Mouse (Mus musculus): ENCODE measurements around the gene Fstl1. TPM values are rescaled to one million over a fixed set of nuclear protein-coding genes. Genes with fewer than 3 reads are reported as not detected.
A peak's percentile ranks its signal among the peaks of the same experiment; 100 is the strongest.

Fstl1 gene
- polyA plus RNA-seq, 1 experiment from 2014 or later = 327 TPM

DNA sequence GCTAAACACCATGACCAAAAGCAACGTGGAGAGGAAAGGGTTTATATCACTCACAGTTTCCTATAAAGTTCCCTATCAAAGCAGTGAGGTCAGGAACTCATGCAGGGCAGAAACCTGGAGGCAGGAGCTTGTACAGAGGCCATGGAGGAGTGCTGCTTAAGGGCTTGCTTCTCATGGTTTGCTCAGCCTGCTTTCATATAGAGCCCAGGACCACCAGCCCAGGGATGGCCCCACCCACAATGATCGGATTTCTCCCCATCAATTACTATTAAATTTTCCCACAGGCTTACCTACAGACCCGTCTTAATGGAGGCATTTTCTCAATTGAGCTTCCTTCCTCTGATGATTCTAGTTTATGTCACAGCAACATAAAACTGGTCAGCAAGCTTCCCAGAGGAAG lies 60.9 kb downstream of the Fstl1 start:
- no peaks in the 10 kb centered on the region for H3K9me3 ChIP-seq
- no peak overlapping the region for H3K4me3 ChIP-seq (replicated peaks)
- no peaks in the 10 kb centered on the region for H3K4me1 ChIP-seq
- no peaks in the 10 kb centered on the region for H3K27me3 ChIP-seq (replicated peaks)
- H3K27ac ChIP-seq = no peak overlapping the region
- H3K36me3 ChIP-seq = peaks cover 21% of the 10 kb centered on the region
- ATAC-seq (ENCODE audit: insufficient read depth, low FRiP score, low read depth) = no peak
- H3K4me2 ChIP-seq = no peak overlapping the region
- no peak overlapping the region for H3K9ac ChIP-seq
- WGBS = 63% methylated on average over 3 of the region's 3 CpGs

DNA sequence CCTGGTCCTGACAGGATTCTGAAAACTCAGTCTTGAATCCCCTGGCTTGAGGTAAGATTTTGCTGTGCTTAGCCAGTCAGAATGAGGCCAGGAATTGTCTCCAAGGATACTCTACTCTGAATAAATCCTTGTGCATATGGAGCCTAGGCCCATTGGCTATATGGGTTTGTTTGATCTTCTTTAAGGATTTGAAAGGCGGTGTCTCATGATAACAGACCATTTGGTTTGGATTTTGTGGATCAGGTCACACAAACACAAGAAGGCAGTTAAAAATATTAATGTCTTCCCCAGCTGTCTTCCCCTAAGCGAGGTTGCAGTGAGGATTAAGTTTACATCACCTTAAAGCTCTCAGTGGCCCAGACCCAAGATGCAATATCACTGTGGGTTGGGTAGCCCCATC lies 65.8 kb downstream of the Fstl1 start:
- Histone ChIP-seq H3K4me2 (no peak overlapping the region), H3K36me3 (no peaks in the 10 kb centered on the region), H3K9me3 (no peaks in the 10 kb centered on the region), H3K27me3 (replicated peaks) (no peaks in the 10 kb centered on the region), H3K9ac (no peak overlapping the region), H3K4me1 (no peaks in the 10 kb centered on the region), H3K4me3 (replicated peaks) (no peak overlapping the region), H3K27ac (no peak overlapping the region)
- no peak for ATAC-seq (ENCODE audit: insufficient read depth, low FRiP score, low read depth)
- WGBS = 64% methylated on average over 2 of the region's 2 CpGs

DNA sequence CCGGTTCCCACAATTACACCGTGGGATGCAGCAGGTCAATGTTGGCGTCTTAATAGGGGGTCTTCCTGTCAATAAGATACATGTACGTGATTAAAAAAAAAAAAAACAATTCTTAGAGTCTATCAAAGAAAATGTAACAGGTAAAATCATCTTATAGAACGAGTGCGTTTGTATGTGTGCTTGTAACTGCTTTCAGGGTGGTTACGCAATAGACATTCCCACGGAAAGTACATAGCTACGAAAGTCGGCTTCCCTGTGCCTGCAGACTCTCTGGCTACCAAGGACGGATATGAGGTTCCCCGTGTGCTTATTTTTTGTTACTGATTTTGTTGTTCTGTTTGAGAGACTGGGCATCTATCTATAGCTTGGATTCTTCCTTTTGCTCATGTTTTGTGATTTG lies 67.1 kb downstream of the Fstl1 start:
- H3K36me3 ChIP-seq = no peaks in the 10 kb centered on the region
- H3K27ac ChIP-seq = no peak overlapping the region
- H3K9ac ChIP-seq = no peak overlapping the region
- ATAC-seq (ENCODE audit: insufficient read depth, low FRiP score, low read depth) = no peak
- H3K4me2 ChIP-seq = no peak overlapping the region
- WGBS = 85% methylated on average over 12 of the region's 12 CpGs
- no peak overlapping the region for H3K4me3 ChIP-seq (replicated peaks)
- no peaks in the 10 kb centered on the region for H3K27me3 ChIP-seq (replicated peaks)
- H3K9me3 ChIP-seq = no peaks in the 10 kb centered on the region
- no peaks in the 10 kb centered on the region for H3K4me1 ChIP-seq

DNA sequence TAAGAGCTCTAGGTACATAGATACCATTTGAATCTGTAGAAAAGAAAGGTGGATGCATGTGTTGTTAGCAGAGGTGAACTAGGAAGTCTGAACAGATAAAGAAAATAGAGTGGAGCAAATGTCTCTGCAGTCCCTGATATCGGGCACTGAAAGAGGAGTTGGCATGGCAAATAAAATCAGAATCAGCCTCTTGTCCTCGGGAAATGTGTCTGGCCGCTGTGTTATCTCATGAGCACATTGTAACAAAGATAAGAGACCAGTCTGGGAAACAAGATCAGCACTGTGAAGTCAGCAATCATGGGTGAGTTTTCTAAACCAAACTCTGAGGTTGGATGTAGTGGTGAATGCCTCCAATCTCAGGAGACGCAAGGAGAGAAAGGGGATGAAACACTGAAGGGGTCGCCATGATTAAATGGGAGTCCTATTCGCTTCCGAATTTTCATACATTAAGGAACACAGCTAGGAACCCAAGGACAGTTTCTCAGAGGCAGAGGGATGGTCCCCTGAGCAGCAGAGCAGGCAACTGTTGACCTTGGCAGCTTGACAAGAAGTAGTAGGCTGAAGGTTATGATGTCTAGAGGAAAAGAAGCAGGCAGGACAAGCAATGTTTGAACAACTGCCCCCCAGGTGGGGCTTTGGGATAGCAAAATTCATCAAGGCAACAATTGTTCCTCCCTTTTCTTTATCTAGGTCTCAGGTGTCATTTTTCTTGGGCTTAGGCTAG lies 68.7 kb downstream of the Fstl1 start:
- ATAC-seq (ENCODE audit: insufficient read depth, low FRiP score, low read depth) = no peak
- no peak overlapping the region for H3K27ac ChIP-seq

DNA sequence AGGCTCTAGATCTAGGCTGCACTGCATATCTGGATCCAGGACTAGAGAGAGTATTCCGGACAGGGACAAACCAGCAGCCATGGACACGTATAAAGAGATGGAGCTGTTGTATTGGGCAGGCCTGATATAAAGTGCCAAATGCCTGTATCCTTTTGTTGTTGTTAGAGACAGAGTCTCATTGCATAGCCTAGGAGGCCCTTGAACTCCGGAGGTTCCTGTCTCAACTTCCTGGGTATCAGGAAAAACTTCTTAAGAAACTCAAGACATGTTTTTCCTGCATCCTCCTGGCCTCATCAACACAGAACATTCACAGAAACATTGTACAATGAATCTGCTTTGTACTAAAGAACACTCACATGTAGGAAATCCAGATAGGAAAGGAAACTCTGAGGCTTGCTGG lies 70.4 kb downstream of the Fstl1 start:
- H3K9ac ChIP-seq = no peak overlapping the region
- H3K27ac ChIP-seq = no peak overlapping the region
- H3K36me3 ChIP-seq = no peaks in the 10 kb centered on the region
- no peak overlapping the region for H3K4me3 ChIP-seq (replicated peaks)
- no peaks in the 10 kb centered on the region for H3K4me1 ChIP-seq
- 81% methylated on average over 3 of the region's 3 CpGs for WGBS
- H3K9me3 ChIP-seq = no peaks in the 10 kb centered on the region
- no peaks in the 10 kb centered on the region for H3K27me3 ChIP-seq (replicated peaks)
- H3K4me2 ChIP-seq = no peak overlapping the region
- ATAC-seq (ENCODE audit: insufficient read depth, low FRiP score, low read depth) = no peak

More for the DNA sequence above, 68.7 kb downstream of the Fstl1 start:
- Histone ChIP-seq H3K9ac (no peak overlapping the region), H3K4me2 (no peak overlapping the region), H3K4me3 (replicated peaks) (no peak overlapping the region), H3K4me1 (no peaks in the 10 kb centered on the region), H3K36me3 (no peaks in the 10 kb centered on the region), H3K27me3 (replicated peaks) (no peaks in the 10 kb centered on the region), H3K9me3 (no peaks in the 10 kb centered on the region)
- WGBS = 66% methylated on average over 7 of the region's 7 CpGs

DNA sequence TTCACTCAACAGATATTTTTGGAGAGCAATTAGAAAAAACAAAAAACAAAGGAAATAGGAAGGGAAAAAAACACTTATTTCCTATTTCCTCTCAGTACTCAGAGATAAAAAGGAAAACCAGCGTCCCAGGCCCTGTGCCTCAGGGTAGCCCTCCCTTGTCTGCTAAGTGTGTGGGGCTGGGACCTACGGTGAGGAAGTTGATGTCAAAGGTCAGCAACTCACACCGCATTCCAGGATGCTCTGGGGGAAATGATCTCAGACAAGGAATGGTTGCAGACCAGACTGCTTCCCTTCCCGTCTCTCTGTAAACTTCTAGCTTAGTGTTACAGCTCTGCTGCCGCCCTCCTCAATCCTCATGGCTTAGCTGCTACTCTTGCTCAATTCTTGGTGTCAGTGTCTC lies 74.7 kb downstream of the Fstl1 start:
- Histone ChIP-seq H3K4me2 (no peak overlapping the region), H3K27ac (peak overlapping the region; percentile 46; the same call in 1 of the 2 replicates), H3K4me1 (0 out of 2 replicates have a peak, but pooled peaks cover 4% of the 10 kb centered on the region), H3K36me3 (no peaks in the 10 kb centered on the region), H3K4me3 (replicated peaks) (no peak overlapping the region), H3K9ac (no peak overlapping the region), H3K9me3 (no peaks in the 10 kb centered on the region), H3K27me3 (replicated peaks) (no peaks in the 10 kb centered on the region)
- WGBS = 38% methylated on average over 5 of the region's 5 CpGs
- ATAC-seq (ENCODE audit: insufficient read depth, low FRiP score, low read depth) = no peak

DNA sequence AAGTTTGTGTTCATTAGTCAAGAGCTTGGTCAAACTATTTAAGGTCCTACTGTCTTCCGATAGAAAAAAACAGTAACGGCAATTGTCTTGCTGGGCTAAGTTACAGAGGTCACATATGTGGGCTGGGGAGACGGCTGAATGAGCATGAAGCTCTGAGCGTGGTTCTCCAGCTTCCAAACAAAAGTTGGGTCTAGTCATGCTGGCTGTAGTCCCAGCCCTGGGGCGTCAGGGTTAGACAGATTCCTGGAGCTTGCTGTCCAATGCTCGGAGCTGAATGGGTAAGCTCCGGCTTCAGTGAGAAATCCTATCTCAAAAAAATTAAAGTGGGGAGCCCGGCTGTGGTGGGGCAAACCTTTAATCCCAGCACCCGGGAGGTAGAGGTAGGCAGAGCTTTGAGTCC lies 76.6 kb downstream of the Fstl1 start:
- WGBS = 55% methylated on average over 9 of the region's 9 CpGs
- ATAC-seq (ENCODE audit: insufficient read depth, low FRiP score, low read depth) = no peak
- Histone ChIP-seq H3K9me3 (no peaks in the 10 kb centered on the region), H3K36me3 (no peaks in the 10 kb centered on the region), H3K4me3 (replicated peaks) (no peak overlapping the region), H3K9ac (no peak overlapping the region), H3K27me3 (replicated peaks) (no peaks in the 10 kb centered on the region), H3K4me1 (0 out of 2 replicates have a peak, but pooled peaks cover 4% of the 10 kb centered on the region), H3K27ac (no peak overlapping the region), H3K4me2 (no peak overlapping the region)

DNA sequence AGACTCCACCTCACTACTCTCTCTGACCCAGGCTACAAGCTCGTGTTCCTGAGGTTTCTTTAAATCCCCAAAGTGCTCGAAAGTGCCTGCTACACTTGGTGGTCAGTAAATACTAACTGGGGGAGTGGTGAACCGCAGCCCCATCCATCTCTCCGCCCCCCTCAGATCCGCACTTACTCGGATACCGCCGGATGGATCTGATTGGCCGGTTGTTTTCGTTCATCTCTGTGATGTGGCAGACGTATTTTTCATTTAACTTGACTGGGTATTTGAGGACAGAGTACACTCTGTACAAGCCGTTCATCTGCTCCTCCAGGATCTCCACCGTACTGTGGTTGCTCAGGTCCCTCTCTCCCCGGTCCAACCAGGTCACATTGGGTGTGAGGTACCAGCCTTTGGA lies 77.4 kb downstream of the Fstl1 start:
- no peaks in the 10 kb centered on the region for H3K36me3 ChIP-seq
- 67% methylated on average over 14 of the region's 14 CpGs for WGBS
- 0 out of 2 replicates have a peak, but pooled peaks cover 4% of the 10 kb centered on the region for H3K4me1 ChIP-seq
- no peak overlapping the region for H3K9ac ChIP-seq
- ATAC-seq (ENCODE audit: insufficient read depth, low FRiP score, low read depth) = no peak
- no peaks in the 10 kb centered on the region for H3K9me3 ChIP-seq
- H3K4me2 ChIP-seq = no peak overlapping the region
- no peak overlapping the region for H3K4me3 ChIP-seq (replicated peaks)
- H3K27me3 ChIP-seq (replicated peaks) = no peaks in the 10 kb centered on the region
- H3K27ac ChIP-seq = no peak overlapping the region

- Histone ChIP-seq H3K27me3 (replicated peaks) (no peaks in the 10 kb centered on the region), H3K4me1 (0 out of 2 replicates have a peak, but pooled peaks cover 4% of the 10 kb centered on the region), H3K4me3 (replicated peaks) (no peak overlapping the region), H3K9me3 (no peaks in the 10 kb centered on the region), H3K9ac (no peak overlapping the region), H3K36me3 (no peaks in the 10 kb centered on the region), H3K27ac (no peak overlapping the region), H3K4me2 (no peak overlapping the region)
- WGBS = 36% methylated on average over 5 of the region's 5 CpGs
- ATAC-seq (ENCODE audit: insufficient read depth, low FRiP score, low read depth) = no peak
Observed at GRCm38 (mm10) chr16:37854593-37854992, 77.9 kb downstream of the Fstl1 start.

- WGBS = 39% methylated on average over 8 of the region's 8 CpGs
- no peak overlapping the region for H3K9ac ChIP-seq
- H3K4me1 ChIP-seq = 0 out of 2 replicates have a peak, but pooled peaks cover 4% of the 10 kb centered on the region
- no peak overlapping the region for H3K27ac ChIP-seq
- H3K4me3 ChIP-seq (replicated peaks) = no peak overlapping the region
- no peak overlapping the region for H3K4me2 ChIP-seq
- no peak for ATAC-seq (ENCODE audit: insufficient read depth, low FRiP score, low read depth)
- no peaks in the 10 kb centered on the region for H3K9me3 ChIP-seq
- no peaks in the 10 kb centered on the region for H3K36me3 ChIP-seq
- H3K27me3 ChIP-seq (replicated peaks) = no peaks in the 10 kb centered on the region
Observed at GRCm38 (mm10) chr16:37855583-37855982, 78.9 kb downstream of the Fstl1 start.

- Histone ChIP-seq H3K4me1 (0 out of 2 replicates have a peak, but pooled peaks cover 4% of the 10 kb centered on the region), H3K36me3 (no peaks in the 10 kb centered on the region), H3K4me2 (no peak overlapping the region), H3K27ac (no peak overlapping the region), H3K27me3 (replicated peaks) (no peaks in the 10 kb centered on the region), H3K4me3 (replicated peaks) (no peak overlapping the region), H3K9me3 (no peaks in the 10 kb centered on the region), H3K9ac (no peak overlapping the region)
- ATAC-seq (ENCODE audit: insufficient read depth, low FRiP score, low read depth) = no peak
- WGBS = 30% methylated on average over 3 of the region's 3 CpGs
Observed at GRCm38 (mm10) chr16:37856327-37856726, 79.7 kb downstream of the Fstl1 start.

- no peak overlapping the region for H3K4me2 ChIP-seq
- H3K4me3 ChIP-seq (replicated peaks) = no peak overlapping the region
- H3K9me3 ChIP-seq = no peaks in the 10 kb centered on the region
- WGBS = 56% methylated on average over 8 of the region's 8 CpGs
- H3K36me3 ChIP-seq = no peaks in the 10 kb centered on the region
- no peak overlapping the region for H3K27ac ChIP-seq
- 0 out of 2 replicates have a peak, but pooled peaks cover 4% of the 10 kb centered on the region for H3K4me1 ChIP-seq
- no peak overlapping the region for H3K9ac ChIP-seq
- no peak for ATAC-seq (ENCODE audit: insufficient read depth, low FRiP score, low read depth)
- no peaks in the 10 kb centered on the region for H3K27me3 ChIP-seq (replicated peaks)
Observed at GRCm38 (mm10) chr16:37857495-37857894, 80.8 kb downstream of the Fstl1 start.

Measured in stomach, embryonic 15.5 days (tissue).